Comparison of ENCODE assay signal across 20 mouse cellular contexts in genomic region chr7:66259436-66260206, GRCm38 (mm10).
A peak's percentile ranks its signal among the peaks of the same experiment; 100 is the strongest.
DNase-seq lines count a peak whose midpoint lies in the region; ATAC-seq lines count a peak whose summit lies in the region.
"Had no signal": no experiment of that assay in that cellular context is flagged by ENCODE, and none has a peak within 500 bp of the region (broad histone marks: within the 10 kb centered on the region; RNA-seq: fewer than 3 reads in every experiment).

No protein-coding gene starts in this region.

- DNase-seq in kidney, postnatal 36 days, result no peak
- no peak for DNase-seq in lung, postnatal 36 days
- no peak for DNase-seq in liver, embryonic 11.5 days (ENCODE audit: low spot score)
- no peak for DNase-seq in left cerebral cortex, postnatal 36 days (ENCODE audit: low spot score in 2 of 2)
- no peak for DNase-seq in cerebellum, postnatal 4 days (ENCODE audit: low spot score in 2 of 2)
- DNase-seq: gastrocnemius, postnatal 36 days; heart, postnatal 36 days; kidney, postnatal 14 days; layer of hippocampus, adult 9-11 months; right cerebral cortex, adult 18-20 months; thymus, postnatal 4 days had no signal

- no peak overlapping the region for H3K9ac ChIP-seq in kidney, embryonic 14.5 days (ENCODE audit: low read depth, low read length)
- H3K9ac ChIP-seq in lung, embryonic 16.5 days (ENCODE audit: low read length), result no peak overlapping the region
- H3K9ac ChIP-seq in intestine, embryonic 16.5 days (ENCODE audit: low read depth, low read length), result no peak overlapping the region
- H3K9ac ChIP-seq in liver, embryonic 11.5 days (ENCODE audit: low read depth, low read length), result no peak overlapping the region
- H3K9ac ChIP-seq: forebrain, embryonic 13.5 days; heart, embryonic 13.5 days; limb, embryonic 15.5 days; midbrain, embryonic 15.5 days had no signal

- intact Hi-C loops in left cerebral cortex, postnatal 36 days (cut with DNase I), result no loop called here

- ATAC-seq in kidney, embryonic 14.5 days (ENCODE audit: low FRiP score, low TSS enrichment), result peak; percentile 80
- no peak; the same call in 1 of the 2 replicates for ATAC-seq in lung, embryonic 16.5 days (ENCODE audit: low read depth)
- ATAC-seq in intestine, embryonic 16.5 days, result no peak
- ATAC-seq in liver, embryonic 11.5 days (replicated peaks; ENCODE audit: low FRiP score), result 0 out of 2 replicates have a peak, but pooled peaks have one; percentile 48
- ATAC-seq: forebrain, embryonic 13.5 days; hindbrain, postnatal 0 days; midbrain, embryonic 15.5 days had no signal

- peaks cover 9% of the 10 kb centered on the region; the same call in 1 of the 2 replicates for H3K4me1 ChIP-seq in kidney, embryonic 14.5 days (ENCODE audit: control insufficient read depth, insufficient read depth, low read length)
- H3K4me1 ChIP-seq in lung, embryonic 16.5 days (replicated peaks; ENCODE audit: control insufficient read depth, insufficient read depth, low read length), result peaks cover 49% of the 10 kb centered on the region
- H3K4me1 ChIP-seq in intestine, embryonic 16.5 days (ENCODE audit: control insufficient read depth, insufficient read depth, low read length), result peaks cover 6% of the 10 kb centered on the region; the same call in 1 of the 2 replicates
- 0 out of 2 replicates have a peak, but pooled peaks cover 4% of the 10 kb centered on the region for H3K4me1 ChIP-seq in liver, embryonic 11.5 days (replicated peaks; ENCODE audit: control insufficient read depth, insufficient read depth, low read length)

- no peaks in the 10 kb centered on the region for H3K27me3 ChIP-seq in kidney, embryonic 14.5 days (ENCODE audit: control insufficient read depth, insufficient read depth, low read length)
- no peaks in the 10 kb centered on the region for H3K27me3 ChIP-seq in lung, embryonic 16.5 days (ENCODE audit: control insufficient read depth, insufficient read depth, low read depth, low read length)
- no peaks in the 10 kb centered on the region for H3K27me3 ChIP-seq in intestine, embryonic 16.5 days (replicated peaks; ENCODE audit: control insufficient read depth, insufficient read depth, low read length)
- no peaks in the 10 kb centered on the region for H3K27me3 ChIP-seq in liver, embryonic 11.5 days (replicated peaks; ENCODE audit: control insufficient read depth, insufficient read depth, low read length)
- H3K27me3 ChIP-seq: forebrain, embryonic 13.5 days; heart, embryonic 13.5 days; limb, embryonic 15.5 days; midbrain, embryonic 15.5 days had no signal

- no peak overlapping the region for H3K4me2 ChIP-seq in kidney, embryonic 14.5 days (replicated peaks; ENCODE audit: low read depth, low read length)
- H3K4me2 ChIP-seq in lung, embryonic 16.5 days (ENCODE audit: low read depth, low read length), result no peak overlapping the region
- H3K4me2 ChIP-seq in intestine, embryonic 16.5 days (ENCODE audit: low read depth, low read length), result no peak overlapping the region
- H3K4me2 ChIP-seq in liver, embryonic 11.5 days, result no peak overlapping the region
- H3K4me2 ChIP-seq: forebrain, embryonic 13.5 days; heart, embryonic 13.5 days; limb, embryonic 15.5 days; midbrain, embryonic 15.5 days had no signal

- no peak overlapping the region for H3K4me3 ChIP-seq in kidney, embryonic 14.5 days (ENCODE audit: low read length)
- H3K4me3 ChIP-seq in lung, embryonic 16.5 days (ENCODE audit: low read length), result no peak overlapping the region
- H3K4me3 ChIP-seq in intestine, embryonic 16.5 days (ENCODE audit: low read length), result no peak overlapping the region
- no peak overlapping the region for H3K4me3 ChIP-seq in liver, embryonic 11.5 days (ENCODE audit: low read depth, low read length)
- H3K4me3 ChIP-seq: forebrain, embryonic 13.5 days; heart, embryonic 13.5 days; limb, embryonic 15.5 days; midbrain, embryonic 15.5 days had no signal

- peaks cover 8% of the 10 kb centered on the region for H3K36me3 ChIP-seq in kidney, embryonic 14.5 days (ENCODE audit: control insufficient read depth, insufficient read depth, low read length)
- H3K36me3 ChIP-seq in lung, embryonic 16.5 days (ENCODE audit: control insufficient read depth, insufficient read depth, low read length), result peaks cover 14% of the 10 kb centered on the region
- peaks cover 5% of the 10 kb centered on the region for H3K36me3 ChIP-seq in intestine, embryonic 16.5 days (ENCODE audit: control insufficient read depth, insufficient read depth, low read length)
- H3K36me3 ChIP-seq in liver, embryonic 11.5 days (ENCODE audit: control insufficient read depth, insufficient read depth, low read length), result no peaks in the 10 kb centered on the region
- H3K36me3 ChIP-seq: G1E; midbrain, embryonic 15.5 days had no signal

- no peaks in the 10 kb centered on the region for H3K9me3 ChIP-seq in kidney, embryonic 14.5 days (ENCODE audit: control insufficient read depth, low read length)
- no peaks in the 10 kb centered on the region for H3K9me3 ChIP-seq in lung, embryonic 16.5 days (ENCODE audit: control insufficient read depth, low read length)
- no peaks in the 10 kb centered on the region for H3K9me3 ChIP-seq in intestine, embryonic 16.5 days (ENCODE audit: control insufficient read depth, low read length)
- no peaks in the 10 kb centered on the region for H3K9me3 ChIP-seq in liver, embryonic 11.5 days (ENCODE audit: control insufficient read depth, low read length)
- H3K9me3 ChIP-seq: forebrain, embryonic 13.5 days; G1E; heart, embryonic 13.5 days; limb, embryonic 15.5 days; midbrain, embryonic 15.5 days had no signal

- WGBS in kidney, embryonic 14.5 days, result 35% methylated on average over 14 of the region's 14 CpGs
- 61% methylated on average over 14 of the region's 14 CpGs for WGBS in lung, embryonic 16.5 days
- WGBS in intestine, embryonic 16.5 days, result 71% methylated on average over 14 of the region's 14 CpGs
- WGBS in liver, embryonic 11.5 days, result 83% methylated on average over 14 of the region's 14 CpGs

- H3K27ac ChIP-seq in kidney, embryonic 14.5 days (ENCODE audit: low read depth, low read length), result peak overlapping the region; percentile 67; the same call in 1 of the 2 replicates
- H3K27ac ChIP-seq in lung, embryonic 16.5 days (ENCODE audit: low read length), result peak overlapping the region; percentile 84
- H3K27ac ChIP-seq in intestine, embryonic 16.5 days (ENCODE audit: low read length), result peak overlapping the region; percentile 13; the same call in 1 of the 2 replicates
- H3K27ac ChIP-seq in liver, embryonic 11.5 days (ENCODE audit: low read depth, low read length), result no peak overlapping the region
- H3K27ac ChIP-seq: forebrain, embryonic 13.5 days; heart, embryonic 13.5 days; limb, embryonic 15.5 days; midbrain, embryonic 15.5 days had no signal

Comparison
In these comparisons a context has a peak if more than half of its experiments do, and no peak if none do; other contexts are left out.
1. ATAC-seq: peak in kidney, embryonic 14.5 days (single experiment) and liver, embryonic 11.5 days (single experiment); none in lung, embryonic 16.5 days (single experiment) and intestine, embryonic 16.5 days (single experiment).